Mouse (Mus musculus): Measurements from ENCODE around the gene Nedd9.

GRCm38 (mm10) chr13:41295886-41296285, 191.3 kb downstream of the Nedd9 start:
- TF ChIP-seq POLR2A (IDR thresholded peaks at IDR 0.05; ENCODE audit: control insufficient read depth, extremely low read depth, insufficient read depth, low read length, poor library complexity) (no peak), CTCF (IDR thresholded peaks at IDR 0.05; ENCODE audit: borderline replicate concordance, control insufficient read depth, extremely low read depth, insufficient read depth, low read length, poor library complexity) (no peak)

Data from thymus, adult 2 months (tissue).